Mouse (Mus musculus) spleen, adult 2 months (tissue): ENCODE measurements around the gene Arhgap44.

Experiments
- CTCF ChIP-seq: fragments of 200-500 bp; IDR thresholded peaks from 2 replicates; pipeline ENCODE4 v1.5.1; 2011; ENCODE audit warnings: mild to moderate bottlenecking, inconsistent platforms; ENCODE audit not compliant: insufficient read depth, insufficient read length, insufficient replicate concordance; ENCODE audit errors: extremely low read depth
- POLR2A ChIP-seq: fragments of 200-500 bp; IDR thresholded peaks from 2 replicates; pipeline ENCODE4 v1.6.1; 2011; ENCODE audit warnings: low read depth, low read length, inconsistent platforms

DNA sequence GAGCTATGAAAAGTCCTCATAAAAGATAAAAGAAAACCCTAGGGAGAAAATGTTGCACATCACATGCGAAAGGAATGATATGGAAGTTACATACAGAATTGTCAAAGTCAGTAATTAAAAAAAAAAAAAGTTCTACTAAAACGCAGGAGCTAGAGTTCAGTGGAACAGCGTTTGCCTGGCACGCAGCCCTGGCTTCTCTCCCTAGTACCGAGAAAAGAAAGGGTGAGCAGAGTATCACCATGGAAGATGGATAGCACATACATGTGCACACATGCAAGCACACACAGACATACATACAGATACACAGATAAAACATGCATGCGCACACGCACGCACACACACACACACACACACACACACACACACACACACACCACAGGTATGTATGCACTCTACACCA is 82.0 kb downstream of the Arhgap44 start:
- TF ChIP-seq POLR2A (no peak), CTCF (no peak)
